Mouse (Mus musculus): ENCODE data around the gene Rhobtb1.
A peak's percentile ranks its signal among the peaks of the same experiment; 100 is the strongest.

Gene Rhobtb1

GRCm38 (mm10) chr10:69275811-69276775, 124.9 kb downstream of the Rhobtb1 start:
- DNase-seq (ENCODE audit: low spot score): no peak

DNA sequence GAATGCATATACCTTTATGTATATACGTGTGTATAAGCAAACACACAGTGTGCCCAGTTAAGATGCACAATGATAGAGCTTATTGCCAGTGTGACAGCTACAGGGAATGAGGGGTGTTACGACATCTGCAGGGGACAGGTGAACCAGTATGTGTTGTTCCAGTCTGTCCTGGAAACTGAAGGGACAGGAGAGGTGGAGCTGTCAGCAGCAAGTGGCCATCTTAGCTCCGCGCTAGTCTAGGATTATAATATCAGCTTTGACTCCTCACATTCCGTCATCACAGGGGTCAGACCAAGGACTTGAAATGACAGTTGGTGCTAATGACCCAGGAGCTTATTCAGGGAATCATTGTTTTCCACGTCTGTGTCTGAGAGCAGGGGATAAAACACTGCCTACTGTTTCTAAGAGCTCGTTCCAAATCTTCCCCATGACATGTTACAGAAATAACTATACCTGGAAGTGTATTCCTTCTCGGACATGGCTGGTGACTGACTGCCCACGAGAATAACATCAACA, 125.7 kb downstream of the Rhobtb1 start:
- no peak for DNase-seq (ENCODE audit: low spot score)

GRCm38 (mm10) chr10:69278764-69279606, 127.8 kb downstream of the Rhobtb1 start:
- DNase-seq (ENCODE audit: low spot score): no peak

GRCm38 (mm10) chr10:69279607-69279978, 128.4 kb downstream of the Rhobtb1 start:
- no peak for DNase-seq (ENCODE audit: low spot score)

DNA sequence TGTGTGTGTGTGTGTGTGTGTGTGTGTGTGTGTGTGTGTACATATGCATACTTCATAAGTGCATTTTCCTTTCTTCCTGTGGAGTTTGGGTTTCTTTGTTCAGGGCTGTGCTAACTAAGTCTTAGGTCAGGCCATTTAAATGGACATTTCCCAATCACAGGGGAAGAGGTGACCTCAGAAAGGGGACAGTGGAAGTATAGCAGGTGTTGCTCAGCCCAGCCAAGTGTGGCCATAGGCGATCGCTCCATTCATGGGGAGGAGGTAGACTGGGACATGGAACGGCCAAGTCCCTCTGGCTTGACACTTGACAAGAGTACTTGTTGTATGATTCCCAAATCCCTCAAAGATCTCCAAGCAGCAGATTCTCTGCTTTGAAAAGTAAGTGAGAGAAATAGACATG, 135.7 kb downstream of the Rhobtb1 start:
- no peak for DNase-seq (ENCODE audit: low spot score)

GRCm38 (mm10) chr10:69288086-69288485, 136.9 kb downstream of the Rhobtb1 start:
- DNase-seq (ENCODE audit: low spot score): no peak

DNA sequence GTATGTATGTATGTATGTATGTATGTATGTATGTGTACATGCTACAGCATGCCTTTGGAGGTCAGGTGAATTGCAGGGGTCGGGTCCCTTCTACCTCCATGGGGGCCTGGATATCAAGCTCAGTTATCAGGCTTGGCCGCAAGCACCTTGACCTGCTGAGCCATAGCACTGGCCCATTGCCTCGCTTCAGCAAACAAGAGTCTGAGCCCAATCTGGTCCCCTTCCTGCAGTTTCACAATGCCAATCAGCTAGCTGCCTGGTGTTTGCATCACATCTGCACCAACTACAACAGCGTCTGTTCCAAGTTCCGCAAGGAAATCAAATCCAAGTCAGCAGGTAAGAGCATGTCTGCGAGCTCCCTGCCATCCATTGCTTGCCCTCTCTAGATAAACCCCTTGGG, 137.5 kb downstream of the Rhobtb1 start:
- DNase-seq (ENCODE audit: low spot score): no peak

DNA sequence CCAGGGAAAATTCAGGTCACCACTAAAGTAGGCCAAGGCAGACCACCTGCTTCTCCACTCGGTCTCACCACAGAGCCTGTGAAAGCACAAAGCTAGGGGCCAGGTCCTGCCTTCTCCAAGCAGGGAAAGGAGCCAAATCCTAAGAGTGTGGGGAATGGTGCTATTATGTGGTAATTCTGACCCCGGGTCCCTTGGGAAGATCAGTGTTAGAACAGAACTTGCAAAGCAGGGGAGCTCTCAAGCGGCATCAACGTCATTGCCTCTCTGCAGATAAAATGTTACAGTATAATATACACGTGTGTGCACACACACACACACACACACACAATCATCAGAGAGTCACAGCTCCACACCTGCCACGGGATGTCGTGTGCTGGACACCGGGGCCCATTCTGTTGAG, 139.5 kb downstream of the Rhobtb1 start:
- no peak for DNase-seq (ENCODE audit: low spot score)

GRCm38 (mm10) chr10:69295919-69296318, 144.7 kb downstream of the Rhobtb1 start:
- no peak for DNase-seq (ENCODE audit: low spot score)

GRCm38 (mm10) chr10:69299985-69300384, 148.8 kb downstream of the Rhobtb1 start:
- no peak for DNase-seq (ENCODE audit: low spot score)

- DNase-seq (ENCODE audit: low spot score): no peak
These were observed 151.4 kb downstream of the Rhobtb1 start for GRCm38 (mm10) chr10:69302667-69303066.

DNA sequence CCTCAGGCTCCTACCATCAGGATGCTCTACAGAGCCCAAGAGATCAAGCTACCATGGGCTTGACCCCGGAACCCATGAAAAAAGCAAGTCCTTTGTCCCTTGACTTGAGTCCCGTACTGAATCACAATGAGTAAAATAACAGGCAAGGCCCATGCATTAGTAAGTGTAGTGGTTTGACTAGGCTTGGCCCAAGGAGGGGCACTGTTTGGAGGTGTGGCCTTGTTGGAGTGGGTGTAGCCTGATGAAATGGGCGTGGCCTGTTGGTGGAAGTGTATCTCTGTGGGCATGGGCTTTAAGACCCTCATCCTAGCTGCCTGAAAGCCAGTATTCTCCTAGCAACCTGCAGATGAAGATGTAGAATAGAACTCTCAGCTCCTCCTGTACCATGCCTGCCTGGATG, 153.6 kb downstream of the Rhobtb1 start:
- no peak for DNase-seq (ENCODE audit: low spot score)

GRCm38 (mm10) chr10:69305600-69305999, 154.4 kb downstream of the Rhobtb1 start:
- DNase-seq (ENCODE audit: low spot score): no peak

GRCm38 (mm10) chr10:69306205-69306604, 155.0 kb downstream of the Rhobtb1 start:
- peak; percentile 20 for DNase-seq (ENCODE audit: low spot score)

DNA sequence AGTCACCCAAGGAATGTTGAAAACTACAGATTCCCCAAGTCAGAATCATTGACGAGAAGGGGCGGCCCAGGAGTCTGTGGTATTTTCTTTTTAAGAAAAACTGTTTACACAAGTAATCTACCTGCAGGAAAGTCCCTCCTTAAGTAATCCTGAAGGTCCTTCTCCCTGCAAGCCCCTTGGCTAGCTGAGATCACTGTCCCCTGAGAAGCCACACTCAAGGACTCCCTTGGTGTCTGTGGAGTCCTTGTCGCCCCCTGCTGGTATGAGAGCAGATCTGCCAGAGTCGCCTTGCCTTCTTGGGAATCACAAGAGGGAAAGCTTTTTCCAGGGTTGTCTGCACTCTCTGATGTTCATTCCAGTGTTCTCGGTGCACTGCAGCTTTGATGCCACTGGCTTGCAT, 155.8 kb downstream of the Rhobtb1 start:
- peak; percentile 93 for DNase-seq (ENCODE audit: low spot score)

GRCm38 (mm10) chr10:69309109-69309508, 157.9 kb downstream of the Rhobtb1 start:
- no peak for DNase-seq (ENCODE audit: low spot score)

DNA sequence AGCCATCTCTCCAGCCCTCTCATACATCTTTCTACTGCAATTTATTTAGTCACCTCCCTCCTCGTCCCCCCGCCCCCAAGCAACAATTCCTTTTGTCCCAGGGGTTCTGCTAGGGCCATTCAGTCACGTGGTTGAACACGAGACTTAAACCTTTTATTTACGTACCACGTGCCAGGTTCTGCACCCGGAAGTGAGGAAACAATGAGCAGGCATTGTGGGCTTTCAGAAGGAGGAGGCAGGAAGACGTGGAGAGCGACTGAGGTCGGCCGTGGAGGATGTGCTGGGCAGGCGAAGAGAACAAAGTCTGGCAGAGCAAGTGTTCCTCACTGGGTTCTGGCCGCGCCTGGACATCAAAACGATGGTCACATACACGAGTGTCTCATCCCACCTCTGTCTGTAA, 160.6 kb downstream of the Rhobtb1 start:
- DNase-seq (ENCODE audit: low spot score): no peak

- no peak for DNase-seq (ENCODE audit: low spot score)
These were observed 162.7 kb downstream of the Rhobtb1 start for GRCm38 (mm10) chr10:69313944-69314343.

GRCm38 (mm10) chr10:69318514-69318913, 167.3 kb downstream of the Rhobtb1 start:
- no peak for DNase-seq (ENCODE audit: low spot score)

- DNase-seq (ENCODE audit: low spot score): peak; percentile 91
These were observed 169.7 kb downstream of the Rhobtb1 start for GRCm38 (mm10) chr10:69320667-69321518.

- DNase-seq (ENCODE audit: low spot score): no peak
These were observed 170.3 kb downstream of the Rhobtb1 start for GRCm38 (mm10) chr10:69321519-69322035.
